ENCODE assay signal across 22 mouse cellular contexts in the genomic region with DNA sequence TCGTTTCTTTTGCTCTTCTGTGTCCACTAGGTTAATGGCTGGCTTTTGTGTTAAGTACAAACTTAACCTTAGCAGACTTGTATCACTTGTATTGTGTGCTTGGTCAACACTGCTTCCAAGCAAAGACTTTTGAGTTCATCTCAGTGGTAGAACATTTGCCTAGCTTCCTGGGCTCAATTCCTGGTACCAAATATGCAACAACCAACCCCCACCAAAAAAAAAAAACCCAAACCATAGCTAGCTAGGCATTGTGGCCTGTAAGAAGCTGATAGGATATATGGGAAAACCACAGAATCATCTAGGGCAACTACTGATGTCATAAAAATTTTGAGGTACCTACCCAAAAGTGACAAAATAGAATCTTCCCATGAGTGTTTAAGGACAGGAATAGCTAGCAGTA.
"Had no signal": no experiment of that assay in that cellular context is flagged by ENCODE, and none has a peak within 500 bp of the region (broad histone marks: within the 10 kb centered on the region; RNA-seq: fewer than 3 reads in every experiment).

No protein-coding gene starts in this region.

- H3K4me2 ChIP-seq: heart, embryonic 12.5 days; hindbrain, embryonic 12.5 days; hindbrain, embryonic 14.5 days; intestine, embryonic 15.5 days; limb, embryonic 12.5 days had no signal

- H3K27me3 ChIP-seq: heart, embryonic 12.5 days; hindbrain, embryonic 12.5 days; intestine, embryonic 15.5 days; limb, embryonic 12.5 days had no signal

- ATAC-seq: hindbrain, embryonic 16.5 days; inflammation-experienced regulatory T-cells, adult 6 months; intestine, embryonic 15.5 days; intestine, postnatal 0 days had no signal

- H3K27ac ChIP-seq: gastrocnemius, adult 2 months; heart, embryonic 10.5 days; hindbrain, embryonic 10.5 days; hindbrain, embryonic 12.5 days; hindbrain, embryonic 14.5 days; intestine, embryonic 15.5 days; layer of hippocampus, adult 2 months; left cerebral cortex, adult 2 months; limb, embryonic 10.5 days; limb, embryonic 12.5 days; liver, embryonic 14.5 days had no signal

- H3K9me3 ChIP-seq: heart, embryonic 10.5 days; heart, embryonic 12.5 days; hindbrain, embryonic 10.5 days; hindbrain, embryonic 12.5 days; intestine, embryonic 15.5 days; limb, embryonic 10.5 days; limb, embryonic 12.5 days had no signal

- H3K9ac ChIP-seq: heart, embryonic 12.5 days; hindbrain, embryonic 12.5 days; hindbrain, embryonic 14.5 days; intestine, embryonic 15.5 days; limb, embryonic 12.5 days; liver, embryonic 14.5 days had no signal

- H3K4me3 ChIP-seq: gastrocnemius, adult 2 months; heart, embryonic 10.5 days; heart, embryonic 12.5 days; hindbrain, embryonic 10.5 days; hindbrain, embryonic 12.5 days; intestine, embryonic 15.5 days; layer of hippocampus, adult 2 months; left cerebral cortex, adult 2 months; limb, embryonic 10.5 days; limb, embryonic 12.5 days had no signal

- DNase-seq: gastrocnemius, adult 2 months; gastrocnemius, postnatal 10 days; gastrocnemius, postnatal 25 days; heart, adult 18-20 months; heart, postnatal 10 days; heart, postnatal 4 days; kidney, adult 18-20 months; kidney, postnatal 25 days had no signal
